Comparison of ENCODE assay signal across 8 mouse cellular contexts in genomic region chr1:36367698-36368097, GRCm38 (mm10). TPM values are rescaled to one million over a fixed set of nuclear protein-coding genes. Genes with fewer than 3 reads are reported as not detected.
DNase-seq lines count a peak whose midpoint lies in the region; ATAC-seq and TF ChIP-seq lines count a peak whose summit lies in the region.

No protein-coding gene starts in this region.

- 46% methylated on average over 12 of the region's 12 CpGs for WGBS in kidney, embryonic 14.5 days
- WGBS in heart, embryonic 15.5 days: 36% methylated on average over 12 of the region's 12 CpGs
- WGBS in liver, embryonic 14.5 days (ENCODE audit: insufficient replicate concordance): 54% methylated on average over 12 of the region's 12 CpGs

- peak overlapping the region; percentile 35; the same call in 1 of the 2 replicates for H3K9ac ChIP-seq in kidney, embryonic 14.5 days (ENCODE audit: low read depth, low read length)
- peak overlapping the region; percentile 95; the same call in 1 of the 2 replicates for H3K9ac ChIP-seq in heart, embryonic 15.5 days
- H3K9ac ChIP-seq in liver, embryonic 14.5 days (replicated peaks): peak overlapping the region; percentile 67

- no peak for DNase-seq in kidney, adult 8-10 months
- DNase-seq in R1 (ENCODE audit: low read depth, low spot score): peak; percentile 40
- DNase-seq in liver, embryonic 14.5 days (ENCODE audit: low read depth in 3 of 3, low spot score in 3 of 3): no peak
- DNase-seq in thymus, postnatal 4 days: peak; percentile 23
- DNase-seq in gastrocnemius, adult 8-10 months (ENCODE audit: low spot score in 2 of 2): no peak
- no peak for DNase-seq in cerebellum, postnatal 36 days

- no peaks in the 10 kb centered on the region for H3K27me3 ChIP-seq in kidney, embryonic 14.5 days (ENCODE audit: control insufficient read depth, insufficient read depth, low read length)
- H3K27me3 ChIP-seq in heart, embryonic 15.5 days: no peaks in the 10 kb centered on the region
- H3K27me3 ChIP-seq in liver, embryonic 14.5 days (ENCODE audit: control insufficient read depth, insufficient read depth, low read length): no peaks in the 10 kb centered on the region

- peak overlapping the region; percentile 67 for H3K4me2 ChIP-seq in kidney, embryonic 14.5 days (replicated peaks; ENCODE audit: low read depth, low read length)
- H3K4me2 ChIP-seq in heart, embryonic 15.5 days: peak overlapping the region; percentile 63
- H3K4me2 ChIP-seq in liver, embryonic 14.5 days (ENCODE audit: low read depth): peak overlapping the region; percentile 87

- ATAC-seq in kidney, embryonic 14.5 days (ENCODE audit: low FRiP score, low TSS enrichment): no peak
- no peak for ATAC-seq in heart, embryonic 15.5 days (replicated peaks; ENCODE audit: insufficient number of reproducible peaks, insufficient read depth, low FRiP score, low read depth)
- no peak for ATAC-seq in liver, embryonic 14.5 days (ENCODE audit: insufficient read depth)

- H3K27ac ChIP-seq in kidney, embryonic 14.5 days (ENCODE audit: low read depth, low read length): no peak overlapping the region
- H3K27ac ChIP-seq in heart, embryonic 15.5 days: no peak overlapping the region
- no peak overlapping the region for H3K27ac ChIP-seq in liver, embryonic 14.5 days

- TF ChIP-seq EP300 in liver, embryonic 14.5 days (IDR thresholded peaks at IDR 0.05; ENCODE audit: low read depth): no peak

- TF ChIP-seq CTCF in liver, embryonic 14.5 days (IDR thresholded peaks at IDR 0.05; ENCODE audit: low read depth): no peak

- no peaks in the 10 kb centered on the region for H3K9me3 ChIP-seq in kidney, embryonic 14.5 days (ENCODE audit: control insufficient read depth, low read length)
- no peaks in the 10 kb centered on the region for H3K9me3 ChIP-seq in heart, embryonic 15.5 days (replicated peaks)
- no peaks in the 10 kb centered on the region for H3K9me3 ChIP-seq in liver, embryonic 14.5 days (ENCODE audit: control insufficient read depth, low read length)

- peak overlapping the region; percentile 93 for H3K4me3 ChIP-seq in kidney, embryonic 14.5 days (ENCODE audit: low read length)
- peak overlapping the region; percentile 95 for H3K4me3 ChIP-seq in heart, embryonic 15.5 days
- peak overlapping the region; percentile 67 to 95 for H3K4me3 ChIP-seq in liver, embryonic 14.5 days (ENCODE audit: insufficient read depth in 1 of 2, low read depth in 2 of 2, low read length in 2 of 2)

- peaks cover 21% of the 10 kb centered on the region for H3K36me3 ChIP-seq in kidney, embryonic 14.5 days (ENCODE audit: control insufficient read depth, insufficient read depth, low read length)
- H3K36me3 ChIP-seq in heart, embryonic 15.5 days: peaks cover 25% of the 10 kb centered on the region
- peaks cover 19% of the 10 kb centered on the region for H3K36me3 ChIP-seq in liver, embryonic 14.5 days (replicated peaks; ENCODE audit: control insufficient read depth, insufficient read depth, low read depth)

- H3K4me1 ChIP-seq in kidney, embryonic 14.5 days (ENCODE audit: control insufficient read depth, insufficient read depth, low read length): peaks cover 5% of the 10 kb centered on the region
- H3K4me1 ChIP-seq in heart, embryonic 15.5 days (replicated peaks): peaks cover 20% of the 10 kb centered on the region
- peaks cover 14 to 20% of the 10 kb centered on the region in 2 experiments for H3K4me1 ChIP-seq in liver, embryonic 14.5 days (replicated peaks; ENCODE audit: control insufficient read depth in 2 of 2, insufficient read depth in 2 of 2, low read length in 1 of 2)

RNA-seq across cellular contexts. Expression of gene Kansl3, which starts 1.3 kb away (rescaled TPM):
- polyA plus RNA-seq in kidney, embryonic 14.5 days (2014; fragmentation: Nextera tagmentation; extraction: Ambion mirVana): 30.2 and 46.2 TPM in 2 replicates
- polyA plus RNA-seq in heart, embryonic 15.5 days (2015; fragmentation: Nextera tagmentation; extraction: Ambion mirVana): 39.4 and 44.2 TPM in 2 replicates
- polyA plus RNA-seq in liver, embryonic 14.5 days (2012; rRNA removed): 9.2 and 10.9 TPM in 2 replicates
- polyA plus RNA-seq in liver, embryonic 14.5 days (2014; fragmentation: Nextera tagmentation; extraction: Ambion mirVana): 7.2 and 8.6 TPM in 2 replicates
- total RNA-seq in gastrocnemius, adult 8-10 months (2022): 10 to 100 TPM; 34.1 to 50.1 (median 38.7) TPM

RNA-seq across cellular contexts. Expression of gene Fer1l5, which starts 4.4 kb away (rescaled TPM):
- 0.43 and 0.65 TPM in 2 replicates for polyA plus RNA-seq in kidney, embryonic 14.5 days (2014; fragmentation: Nextera tagmentation; extraction: Ambion mirVana)
- polyA plus RNA-seq in heart, embryonic 15.5 days (2015; fragmentation: Nextera tagmentation; extraction: Ambion mirVana): 0.67 and 0.81 TPM in 2 replicates
- 0.02 and 0.03 TPM in 2 replicates for polyA plus RNA-seq in liver, embryonic 14.5 days (2012; rRNA removed)
- polyA plus RNA-seq in liver, embryonic 14.5 days (2014; fragmentation: Nextera tagmentation; extraction: Ambion mirVana): 0.13 and 0.15 TPM in 2 replicates
- not detected for total RNA-seq in gastrocnemius, adult 8-10 months (2022)

Comparison
In these comparisons a context has a peak if more than half of its experiments do, and no peak if none do; other contexts are left out.
1. H3K9ac ChIP-seq: peak in every context shown above with its lines; median percentile 95 in heart, embryonic 15.5 days; 67 in liver, embryonic 14.5 days; 35 in kidney, embryonic 14.5 days.
2. DNase-seq: peak in R1 (single experiment) and thymus, postnatal 4 days (single experiment); none in kidney, adult 8-10 months (0 of 2), liver, embryonic 14.5 days (0 of 3), gastrocnemius, adult 8-10 months (0 of 2) and cerebellum, postnatal 36 days (0 of 2).
3. Peak in every context shown above with its lines, with median percentiles within 50 percentile points of each other: H3K4me2 ChIP-seq and H3K4me3 ChIP-seq.